Mouse (Mus musculus) C2C12 (cell line): ENCODE data around the gene Parg. TPM values are rescaled to one million over a fixed set of nuclear protein-coding genes. Genes with fewer than 3 reads are reported as not detected.

ENCODE experiments used
- H3K27me3 ChIP-seq: one replicate; pipeline ENCODE4 v1.6.1; 2011; ENCODE audit not compliant: control insufficient read depth, insufficient read depth, insufficient read length
- H3K36me3 ChIP-seq: one replicate; pipeline ENCODE4 v1.6.1; 2011; ENCODE audit not compliant: control insufficient read depth, insufficient read depth
- H3K4me3 ChIP-seq: one replicate; pipeline ENCODE4 v1.5.1; 2011; ENCODE audit warnings: mild to moderate bottlenecking, control low read depth; ENCODE audit not compliant: poor library complexity, insufficient read depth, severe bottlenecking
- H3K79me2 ChIP-seq: one replicate; pipeline ENCODE4 v1.6.1; 2011; ENCODE audit not compliant: control insufficient read depth, insufficient read depth
- H3K79me3 ChIP-seq: one replicate; pipeline ENCODE4 v1.6.1; 2011; ENCODE audit warnings: low read depth, control low read depth
- H3ac ChIP-seq: one replicate; pipeline ENCODE3; 2011; ENCODE audit warnings: low read depth; ENCODE audit not compliant: control insufficient read depth, insufficient read length
- CEBPB ChIP-seq: IDR thresholded peaks from one replicate; pipeline ENCODE4 v1.6.1; 2011; ENCODE audit warnings: low read depth, mild to moderate bottlenecking, control low read depth, moderate library complexity
- CTCF ChIP-seq: IDR thresholded peaks from one replicate; pipeline ENCODE4 v1.5.1; 2011; ENCODE audit not compliant: control insufficient read depth, insufficient read depth, insufficient read length
- FOSL1 ChIP-seq: IDR thresholded peaks from one replicate; pipeline ENCODE4 v1.8.0; 2011; ENCODE audit warnings: mild to moderate bottlenecking, low read length; ENCODE audit not compliant: poor library complexity, insufficient read depth, severe bottlenecking
- MAX ChIP-seq: IDR thresholded peaks from one replicate; pipeline ENCODE4 v1.6.1; 2011; ENCODE audit warnings: mild to moderate bottlenecking, control low read depth
- MYOD1 ChIP-seq: IDR thresholded peaks from one replicate; pipeline ENCODE4 v1.6.1; 2011; ENCODE audit warnings: low read depth; ENCODE audit not compliant: control insufficient read depth, insufficient read length
- MYOG ChIP-seq: IDR thresholded peaks from one replicate; pipeline ENCODE4 v1.6.1; 2011; ENCODE audit not compliant: control insufficient read depth, insufficient read length; ENCODE audit errors: extremely low read depth
- USF1 ChIP-seq: IDR thresholded peaks from one replicate; pipeline ENCODE4 v1.6.1; 2011; ENCODE audit warnings: low read depth, mild to moderate bottlenecking, control low read depth, moderate library complexity
- polyA plus RNA-seq: library from polyadenylated mRNA; unstranded; fragments of >200 nt; fragmentation: generic; extraction: Trizol; gene quantifications from one replicate; pipeline ENCODE4 v1.2.1, GENCODE M21; 2012; ENCODE audit warnings: missing spikeins

Gene Parg
- polyA plus RNA-seq, 1 experiment: 8.3 TPM

DNA sequence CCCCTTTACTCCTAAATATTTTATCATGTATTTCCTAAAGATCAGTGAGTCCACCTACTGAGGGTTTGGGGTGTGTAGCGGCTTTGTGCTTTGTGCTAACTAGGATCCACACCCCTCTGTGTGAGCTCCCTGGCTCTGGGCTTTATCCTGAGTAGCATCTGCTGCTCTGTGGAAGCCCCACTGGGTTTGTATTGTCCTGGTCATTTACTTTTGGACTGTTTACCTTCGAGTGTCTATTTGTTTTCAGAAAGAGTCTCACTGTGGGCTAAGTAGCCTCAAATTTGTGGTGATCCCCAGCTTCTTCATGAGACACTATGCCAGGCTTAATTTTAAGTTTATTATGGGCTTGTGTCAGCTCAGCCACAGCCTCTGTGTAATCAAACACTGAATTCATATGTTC is 67.2 kb downstream of the Parg start:
- no peak for TF ChIP-seq FOSL1
- TF ChIP-seq CTCF: no peak
- TF ChIP-seq MYOD1: no peak
- no peak for TF ChIP-seq MAX
- no peak for TF ChIP-seq USF1
- no peak for TF ChIP-seq MYOG
- TF ChIP-seq CEBPB: no peak
- no peaks in the 10 kb centered on the region for H3K79me2 ChIP-seq
- no peak overlapping the region for H3ac ChIP-seq
- H3K4me3 ChIP-seq: no peak overlapping the region
- H3K27me3 ChIP-seq: no peaks in the 10 kb centered on the region
- H3K36me3 ChIP-seq: peaks cover 15% of the 10 kb centered on the region
- no peaks in the 10 kb centered on the region for H3K79me3 ChIP-seq

DNA sequence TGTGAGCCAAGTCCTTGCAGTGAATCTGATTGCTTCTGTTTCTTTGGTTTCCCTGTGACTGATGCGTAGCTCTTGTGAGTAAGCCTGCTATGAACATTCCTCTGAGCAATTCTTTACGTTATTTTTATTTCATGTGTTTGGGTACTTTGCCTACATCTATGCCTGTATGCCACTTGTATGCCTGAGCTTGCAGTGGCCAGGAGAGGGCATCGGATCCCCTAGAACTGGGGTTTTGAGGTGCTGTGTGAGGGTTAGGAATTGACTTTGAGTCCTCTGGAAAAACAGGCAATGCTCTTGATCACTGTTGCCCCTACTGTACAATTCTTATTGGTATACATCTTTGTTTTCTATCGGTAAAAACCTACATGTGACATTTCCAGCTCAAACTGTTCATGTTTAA is 67.8 kb downstream of the Parg start:
- Histone ChIP-seq H3K79me2 (no peaks in the 10 kb centered on the region), H3K27me3 (no peaks in the 10 kb centered on the region), H3K36me3 (peaks cover 11% of the 10 kb centered on the region), H3K4me3 (no peak overlapping the region), H3K79me3 (no peaks in the 10 kb centered on the region), H3ac (no peak overlapping the region)
- TF ChIP-seq MAX: no peak
- no peak for TF ChIP-seq CEBPB
- no peak for TF ChIP-seq MYOG
- TF ChIP-seq USF1: no peak
- no peak for TF ChIP-seq FOSL1
- TF ChIP-seq CTCF: no peak
- TF ChIP-seq MYOD1: no peak

DNA sequence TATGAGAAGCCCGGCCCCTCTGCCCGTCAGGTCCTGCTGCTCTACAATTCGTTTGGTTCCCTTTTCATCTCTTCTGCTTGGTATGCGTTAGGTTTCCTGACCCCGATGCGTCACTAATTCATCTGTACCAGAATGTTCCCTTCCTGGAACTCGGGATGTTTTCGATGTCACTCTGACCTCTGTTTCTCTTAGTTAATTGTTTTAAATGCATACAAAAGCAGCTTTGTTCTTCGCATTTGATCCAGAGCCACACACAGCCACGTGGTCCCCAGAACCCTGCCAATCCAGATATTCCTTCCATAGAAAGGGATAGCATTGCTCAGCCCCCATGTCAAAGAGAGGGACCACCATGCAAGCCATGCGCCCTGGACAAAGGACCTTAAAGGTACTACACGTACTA is 99.9 kb downstream of the Parg start:
- no peak overlapping the region for H3K4me3 ChIP-seq
- H3K27me3 ChIP-seq: no peaks in the 10 kb centered on the region
- TF ChIP-seq FOSL1: no peak
- TF ChIP-seq USF1: no peak
- no peak for TF ChIP-seq MAX
- no peak for TF ChIP-seq MYOG
- no peak for TF ChIP-seq MYOD1
- TF ChIP-seq CEBPB: no peak
- TF ChIP-seq CTCF: no peak
- H3K79me2 ChIP-seq: no peaks in the 10 kb centered on the region
- peaks cover 17% of the 10 kb centered on the region for H3K36me3 ChIP-seq
- H3ac ChIP-seq: no peak overlapping the region
- H3K79me3 ChIP-seq: no peaks in the 10 kb centered on the region

DNA sequence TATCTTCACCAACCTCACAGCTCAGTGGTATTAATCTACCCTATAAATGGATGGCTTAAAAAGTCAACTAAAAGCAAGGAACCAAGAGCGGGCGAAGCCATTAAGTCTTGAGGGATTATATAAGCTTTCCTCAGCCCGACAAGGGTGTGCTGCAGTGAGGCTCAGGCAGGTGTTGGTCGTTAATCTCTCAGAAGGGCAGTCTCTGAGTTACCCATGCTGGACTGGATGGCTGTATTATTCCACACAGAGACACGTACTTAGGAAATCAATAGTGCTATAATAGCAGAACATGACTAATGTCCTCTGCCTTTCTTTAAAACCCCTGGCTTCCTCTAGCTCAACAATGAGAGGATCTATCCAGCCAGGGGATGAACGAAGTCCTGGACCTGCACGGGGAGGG is 100.7 kb downstream of the Parg start:
- Histone ChIP-seq H3K79me2 (no peaks in the 10 kb centered on the region), H3K79me3 (no peaks in the 10 kb centered on the region), H3K4me3 (no peak overlapping the region), H3K36me3 (peaks cover 17% of the 10 kb centered on the region), H3K27me3 (no peaks in the 10 kb centered on the region), H3ac (no peak overlapping the region)
- TF ChIP-seq USF1 (no peak), MAX (no peak), CTCF (no peak), MYOG (no peak), CEBPB (no peak), MYOD1 (no peak), FOSL1 (no peak)

DNA sequence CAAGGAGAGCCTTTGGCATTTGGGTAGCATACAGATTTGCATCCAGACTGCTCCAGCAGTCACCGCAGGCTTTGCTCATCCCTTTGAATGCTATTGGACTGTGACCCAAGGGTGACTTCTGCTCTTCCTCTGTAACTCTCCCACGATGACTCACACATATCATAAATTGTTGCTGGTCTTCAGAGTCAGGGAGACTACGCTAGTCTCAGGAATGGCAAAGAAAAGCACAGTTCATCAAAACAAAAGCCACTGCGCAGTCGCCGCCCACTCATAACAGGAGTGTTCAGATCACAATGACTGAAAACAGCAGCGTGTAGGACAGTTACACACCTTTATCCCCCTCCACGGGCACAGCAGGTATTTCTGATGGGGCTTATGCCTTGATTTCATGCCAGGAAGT is 103.2 kb downstream of the Parg start:
- H3ac ChIP-seq: no peak overlapping the region
- H3K79me2 ChIP-seq: no peaks in the 10 kb centered on the region
- H3K79me3 ChIP-seq: no peaks in the 10 kb centered on the region
- H3K36me3 ChIP-seq: peaks cover 10% of the 10 kb centered on the region
- TF ChIP-seq CEBPB: no peak
- no peak for TF ChIP-seq FOSL1
- H3K4me3 ChIP-seq: no peak overlapping the region
- no peaks in the 10 kb centered on the region for H3K27me3 ChIP-seq

DNA sequence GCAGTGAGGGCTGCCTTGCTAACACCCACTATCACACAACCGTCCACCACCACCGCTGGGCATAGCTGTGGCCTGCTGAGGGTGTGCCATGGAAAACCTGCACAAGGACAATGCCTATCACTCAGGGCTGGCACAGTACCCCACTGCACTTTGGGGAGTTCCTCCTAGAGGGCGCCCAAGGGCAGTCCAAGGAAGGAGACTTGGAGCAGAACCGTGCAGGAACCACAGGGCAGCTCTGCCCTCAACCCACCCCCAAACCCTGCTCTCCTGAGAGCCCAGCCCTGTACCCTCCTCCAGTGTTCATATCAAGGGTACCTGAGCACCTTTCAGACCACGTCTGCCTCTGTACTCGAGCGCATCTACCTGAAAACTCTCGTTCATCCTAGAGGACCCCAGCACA is 108.1 kb downstream of the Parg start:
- TF ChIP-seq CTCF (peak; percentile 40), CEBPB (no peak)

More for the DNA sequence above, 108.1 kb downstream of the Parg start:
- H3K36me3 ChIP-seq: no peaks in the 10 kb centered on the region
- H3K79me3 ChIP-seq: no peaks in the 10 kb centered on the region
- H3ac ChIP-seq: no peak overlapping the region
- H3K4me3 ChIP-seq: no peak overlapping the region
- H3K79me2 ChIP-seq: no peaks in the 10 kb centered on the region
- H3K27me3 ChIP-seq: no peaks in the 10 kb centered on the region
